Mouse (Mus musculus) forebrain, postnatal 0 days (tissue): ENCODE results near the gene Rngtt. TPM values are rescaled to one million over a fixed set of nuclear protein-coding genes. Genes with fewer than 3 reads are reported as not detected.
A peak's percentile ranks its signal among the peaks of the same experiment; 100 is the strongest.

Experiments
- ATAC-seq: fragments of 200-750 bp; cut with Nextera tagmentation; 2 replicates; pipeline ENCODE4 v1.8.0; 2017; ENCODE audit warnings: mild to moderate bottlenecking, moderate library complexity
- DNase-seq: peaks from one replicate; pipeline ENCODE4 v3.0.0-alpha.2; 2015
- H3K27ac ChIP-seq: fragments of 300-500 bp; sonication (generic); 2 replicates; pipeline ENCODE4 v1.5.1; 2014; ENCODE audit warnings: low read depth, mild to moderate bottlenecking, antibody characterized with exemption, low read length, moderate library complexity, mixed read lengths
- H3K27me3 ChIP-seq: fragments of 300-500 bp; sonication (generic); 2 replicates; pipeline ENCODE4 v1.6.1; 2014; ENCODE audit warnings: mild to moderate bottlenecking, low read length, mixed read lengths; ENCODE audit not compliant: insufficient read depth
- H3K36me3 ChIP-seq: fragments of 300-500 bp; sonication (generic); 2 replicates; pipeline ENCODE4 v1.6.1; 2014; ENCODE audit warnings: mild to moderate bottlenecking, moderate library complexity; ENCODE audit not compliant: insufficient read depth
- H3K4me1 ChIP-seq: fragments of 300-500 bp; sonication (generic); 2 replicates; pipeline ENCODE4 v1.6.1; 2014; ENCODE audit warnings: antibody characterized with exemption; ENCODE audit not compliant: insufficient read depth
- H3K4me2 ChIP-seq: fragments of 300-500 bp; sonication (generic); 2 replicates; pipeline ENCODE4 v1.6.1; 2014; ENCODE audit warnings: low read depth, mild to moderate bottlenecking, moderate library complexity
- H3K4me3 ChIP-seq: fragments of 300-500 bp; sonication (generic); 2 replicates; pipeline ENCODE4 v1.5.1; 2014; ENCODE audit warnings: low read depth, low read length, mixed read lengths
- H3K9ac ChIP-seq: fragments of 300-500 bp; sonication (generic); 2 replicates; pipeline ENCODE4 v1.6.1; 2014; ENCODE audit warnings: mild to moderate bottlenecking
- H3K9me3 ChIP-seq: fragments of 300-500 bp; sonication (generic); 2 replicates; pipeline ENCODE4 v1.6.1; 2016; ENCODE audit warnings: low read length
- CTCF ChIP-seq: sonication (generic); IDR thresholded peaks from 2 replicates; pipeline ENCODE4 v1.5.1; 2016; ENCODE audit warnings: antibody characterized with exemption, control low read depth, low read depth
- WGBS: fragments of 180-500 bp; shearing (Covaris S2); extraction: QIAGEN DNeasy Blood & Tissue Kit; methylation state at CpG from one replicate; pipeline ENCODE4 v1.1.7; 2014; 5-methylcytosine and 5-hydroxymethylcytosine counted together
- polyA plus RNA-seq: library from polyadenylated mRNA; unstranded; fragments of >200 nt; fragmentation: Nextera tagmentation; extraction: Ambion mirVana; gene quantifications from 2 replicates; pipeline ENCODE4 v1.2.1, GENCODE M21; 2015
- total RNA-seq: library from RNA; depleted of rRNA; stranded (reverse); fragments of >200 nt; gene quantifications from 2 replicates; pipeline ENCODE4 v1.2.3, GENCODE M21; 2014

The Rngtt gene
- total and polyA plus RNA-seq, 2 experiments from 2014 or later: 16.1 to 22.5 TPM

DNA sequence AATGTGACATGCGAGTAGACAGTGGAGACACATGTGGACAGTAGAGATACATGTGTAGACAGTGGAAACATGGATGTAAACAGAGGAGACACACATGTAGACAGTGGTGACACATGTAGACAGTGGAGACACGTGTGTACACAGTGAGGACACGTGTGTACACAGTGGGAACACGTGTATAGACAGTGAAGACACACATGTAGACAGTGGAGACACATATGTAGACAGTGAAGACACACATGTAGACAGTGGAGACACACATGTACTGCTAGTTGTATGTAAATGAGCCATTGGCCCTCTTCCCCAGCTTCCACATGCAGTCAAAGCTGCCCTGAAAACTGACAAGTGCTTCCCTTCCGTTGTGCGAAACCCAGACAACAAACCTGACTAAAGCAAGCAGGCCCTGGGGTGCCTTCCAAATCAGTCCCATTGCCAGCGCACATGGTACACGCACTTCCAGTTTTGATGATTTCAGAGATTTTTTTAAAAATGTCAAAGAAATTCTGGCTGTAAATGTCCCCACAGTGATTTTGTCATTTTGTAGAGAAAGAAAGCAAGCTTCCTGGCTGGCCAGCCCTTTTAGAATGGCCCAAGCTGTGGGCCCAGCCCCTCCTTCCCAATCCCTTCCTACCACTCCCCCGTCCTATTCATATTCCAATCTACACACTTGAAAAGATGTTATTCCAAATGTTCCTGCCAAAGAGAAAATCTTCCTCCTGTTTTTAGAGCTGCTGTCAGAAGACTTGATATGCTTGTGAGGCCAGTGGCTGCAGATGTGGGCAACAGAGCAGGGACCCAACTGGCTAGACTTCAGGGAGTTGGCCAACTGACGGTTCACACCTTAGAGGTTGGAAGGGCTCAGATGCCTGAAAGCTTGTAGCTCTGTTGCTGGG lies 204.2 kb downstream of the Rngtt start:
- H3K27me3 ChIP-seq: no peaks in the 10 kb centered on the region
- H3K9me3 ChIP-seq: no peaks in the 10 kb centered on the region
- ATAC-seq: peak; percentile 91
- no peak overlapping the region for H3K4me3 ChIP-seq
- H3K4me1 ChIP-seq: peaks cover 11% of the 10 kb centered on the region
- no peak overlapping the region for H3K9ac ChIP-seq
- peak; percentile 86 for DNase-seq
- no peaks in the 10 kb centered on the region for H3K36me3 ChIP-seq
- no peak overlapping the region for H3K4me2 ChIP-seq
- no peak for TF ChIP-seq CTCF
- H3K27ac ChIP-seq: peak overlapping the region; percentile 51
- WGBS: 57% methylated on average over 10 of the region's 10 CpGs

GRCm38 (mm10) chr4:33520196-33520595 lies 210.1 kb downstream of the Rngtt start:
- DNase-seq: no peak

GRCm38 (mm10) chr4:33520938-33521337 lies 210.8 kb downstream of the Rngtt start:
- no peak overlapping the region for H3K4me3 ChIP-seq
- WGBS: 46% methylated on average over 10 of the region's 10 CpGs
- no peaks in the 10 kb centered on the region for H3K9me3 ChIP-seq
- H3K36me3 ChIP-seq: no peaks in the 10 kb centered on the region
- TF ChIP-seq CTCF: no peak
- DNase-seq: peak; percentile 67
- peak; percentile 69 for ATAC-seq
- H3K27me3 ChIP-seq: no peaks in the 10 kb centered on the region
- H3K27ac ChIP-seq: peak overlapping the region; percentile 46
- H3K9ac ChIP-seq: no peak overlapping the region
- H3K4me2 ChIP-seq: no peak overlapping the region
- H3K4me1 ChIP-seq: peaks cover 1% of the 10 kb centered on the region; the same call in 1 of the 2 replicates

More at GRCm38 (mm10) chr4:33520196-33520595, 210.1 kb downstream of the Rngtt start:
- TF ChIP-seq CTCF: no peak
- H3K4me3 ChIP-seq: no peak overlapping the region
- 88% methylated on average over 7 of the region's 7 CpGs for WGBS
- H3K4me1 ChIP-seq: peaks cover 5% of the 10 kb centered on the region
- ATAC-seq: no peak
- H3K27me3 ChIP-seq: no peaks in the 10 kb centered on the region
- H3K9me3 ChIP-seq: no peaks in the 10 kb centered on the region
- no peak overlapping the region for H3K4me2 ChIP-seq
- no peaks in the 10 kb centered on the region for H3K36me3 ChIP-seq
- peak overlapping the region; percentile 46 for H3K27ac ChIP-seq
- H3K9ac ChIP-seq: no peak overlapping the region

DNA sequence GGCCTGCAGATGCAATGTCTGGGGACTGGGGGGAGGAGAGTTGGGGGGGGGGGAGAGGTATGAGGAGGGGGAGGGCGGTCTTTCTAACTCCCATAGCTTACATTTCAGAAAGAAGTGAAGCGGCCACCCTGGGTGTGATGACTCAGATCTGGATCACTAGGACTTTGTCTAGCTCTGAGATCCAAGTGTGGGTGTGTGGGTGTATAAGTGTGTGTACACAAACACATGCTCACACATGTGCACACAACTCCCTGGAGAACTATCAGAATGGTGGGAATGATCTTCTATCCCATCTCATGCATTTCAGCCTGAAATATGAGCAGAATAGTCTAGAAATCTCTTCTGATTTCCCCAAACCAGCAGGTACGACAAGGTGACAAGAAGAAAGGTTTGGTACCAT lies 213.7 kb downstream of the Rngtt start:
- Histone ChIP-seq H3K4me1 (peaks cover 14% of the 10 kb centered on the region), H3K4me2 (no peak overlapping the region), H3K36me3 (no peaks in the 10 kb centered on the region), H3K4me3 (no peak overlapping the region), H3K27me3 (no peaks in the 10 kb centered on the region), H3K9me3 (no peaks in the 10 kb centered on the region), H3K9ac (no peak overlapping the region), H3K27ac (no peak overlapping the region)
- DNase-seq: no peak
- 94% methylated on average over 3 of the region's 3 CpGs for WGBS
- no peak for ATAC-seq
- TF ChIP-seq CTCF: no peak

GRCm38 (mm10) chr4:33524481-33525141 lies 214.5 kb downstream of the Rngtt start:
- Histone ChIP-seq H3K36me3 (no peaks in the 10 kb centered on the region), H3K27me3 (no peaks in the 10 kb centered on the region), H3K4me3 (no peak overlapping the region), H3K27ac (no peak overlapping the region), H3K4me1 (peaks cover 14% of the 10 kb centered on the region), H3K4me2 (no peak overlapping the region), H3K9me3 (no peaks in the 10 kb centered on the region), H3K9ac (no peak overlapping the region)
- 43% methylated on average over 10 of the region's 10 CpGs for WGBS
- DNase-seq (peak; percentile 65), ATAC-seq (peak; percentile 21; the same call in 1 of the 2 replicates)
- no peak for TF ChIP-seq CTCF

GRCm38 (mm10) chr4:33525272-33525671 lies 215.2 kb downstream of the Rngtt start:
- over 99% methylated on average over 4 of the region's 4 CpGs for WGBS
- no peak for TF ChIP-seq CTCF
- Histone ChIP-seq H3K9ac (no peak overlapping the region), H3K9me3 (no peaks in the 10 kb centered on the region), H3K4me3 (no peak overlapping the region), H3K4me1 (peaks cover 14% of the 10 kb centered on the region), H3K27me3 (no peaks in the 10 kb centered on the region), H3K27ac (no peak overlapping the region), H3K36me3 (no peaks in the 10 kb centered on the region), H3K4me2 (no peak overlapping the region)
- DNase-seq (no peak), ATAC-seq (no peak)

DNA sequence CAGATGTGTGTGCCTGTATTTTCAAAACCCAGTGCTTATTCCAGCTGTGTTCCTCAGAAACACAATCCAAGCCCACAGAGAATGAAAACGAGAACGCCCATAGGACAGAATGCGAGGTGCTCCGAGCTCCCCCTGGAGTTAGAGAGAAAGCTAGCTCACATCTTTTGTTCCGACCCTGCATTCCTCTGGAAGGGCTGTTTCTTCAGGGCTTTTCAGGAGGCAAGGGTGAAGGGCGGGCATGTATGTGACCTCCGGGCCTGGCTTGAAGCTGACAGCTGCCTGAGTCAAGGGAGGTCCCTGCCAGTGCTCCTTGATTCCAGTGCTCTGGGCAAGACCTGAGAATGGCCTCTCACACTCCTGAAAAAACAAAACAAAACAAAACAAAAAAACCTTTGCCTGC lies 216.0 kb downstream of the Rngtt start:
- ATAC-seq (peak; percentile 10; the same call in 1 of the 2 replicates), DNase-seq (peak; percentile 39)
- 0 out of 2 replicates have a peak overlapping the region, but pooled peaks have one; percentile 8 for H3K4me2 ChIP-seq
- 22% methylated on average over 7 of the region's 7 CpGs for WGBS
- H3K27me3 ChIP-seq: no peaks in the 10 kb centered on the region
- no peak overlapping the region for H3K9ac ChIP-seq
- peak; percentile 39 for TF ChIP-seq CTCF
- peaks cover 14% of the 10 kb centered on the region for H3K4me1 ChIP-seq
- no peaks in the 10 kb centered on the region for H3K36me3 ChIP-seq
- no peaks in the 10 kb centered on the region for H3K9me3 ChIP-seq
- no peak overlapping the region for H3K4me3 ChIP-seq
- peak overlapping the region; percentile 73 for H3K27ac ChIP-seq
